Mouse (Mus musculus) limb, embryonic 12.5 days (tissue): ENCODE measurements around the gene Cdc34. TPM values are rescaled to one million over a fixed set of nuclear protein-coding genes. Genes with fewer than 3 reads are reported as not detected.

ENCODE experiments used
- ATAC-seq: fragments of 200-750 bp; cut with Nextera tagmentation; 2 replicates; pipeline ENCODE4 v1.8.0; 2017; ENCODE audit warnings: low read depth, moderate TSS enrichment; ENCODE audit not compliant: insufficient number of reproducible peaks, insufficient read depth, low FRiP score, low TSS enrichment
- H3K27ac ChIP-seq: fragments of 300-500 bp; sonication (generic); 2 replicates; pipeline ENCODE4 v1.5.1; 2016; ENCODE audit warnings: mild to moderate bottlenecking, moderate library complexity
- H3K27me3 ChIP-seq: fragments of 300-500 bp; sonication (generic); 2 replicates; pipeline ENCODE4 v1.6.1; 2016; ENCODE audit warnings: mild to moderate bottlenecking, moderate library complexity
- H3K36me3 ChIP-seq: fragments of 300-500 bp; sonication (generic); 2 replicates; pipeline ENCODE4 v1.6.1; 2016; ENCODE audit warnings: mild to moderate bottlenecking, moderate library complexity
- H3K4me1 ChIP-seq: fragments of 300-500 bp; sonication (generic); replicated peaks from 2 replicates; pipeline ENCODE4 v1.6.1; 2016
- H3K4me2 ChIP-seq: fragments of 300-500 bp; sonication (generic); 2 replicates; pipeline ENCODE4 v1.6.1; 2016; ENCODE audit warnings: mild to moderate bottlenecking, moderate library complexity
- H3K4me3 ChIP-seq: fragments of 300-500 bp; sonication (generic); replicated peaks from 2 replicates; pipeline ENCODE4 v1.5.1; 2016; ENCODE audit warnings: mild to moderate bottlenecking
- H3K9ac ChIP-seq: fragments of 300-500 bp; sonication (generic); replicated peaks from 2 replicates; pipeline ENCODE4 v1.6.1; 2016; ENCODE audit warnings: mild to moderate bottlenecking, moderate library complexity
- H3K9me3 ChIP-seq: fragments of 300-500 bp; sonication (generic); 2 replicates; pipeline ENCODE4 v1.6.1; 2016; ENCODE audit warnings: mild to moderate bottlenecking, moderate library complexity
- WGBS: fragments of 180-500 bp; shearing (Covaris S2); methylation state at CpG from one replicate; pipeline ENCODE4 v1.1.7; 2016; 5-methylcytosine and 5-hydroxymethylcytosine counted together
- polyA plus RNA-seq: library from polyadenylated mRNA; unstranded; fragments of >200 nt; fragmentation: Nextera tagmentation; extraction: Ambion mirVana; gene quantifications from 2 replicates; pipeline ENCODE4 v1.2.1, GENCODE M21; 2016

Cdc34 gene
- polyA plus RNA-seq, 1 experiment from 2014 or later: 149 TPM

- H3K36me3 ChIP-seq: peaks cover 30% of the 10 kb centered on the region
- H3K4me2 ChIP-seq: peak overlapping the region; percentile 82
- H3K9me3 ChIP-seq: no peaks in the 10 kb centered on the region
- no peak overlapping the region for H3K9ac ChIP-seq
- WGBS: 38% methylated on average over 6 of the region's 6 CpGs
- no peak for ATAC-seq
- H3K4me3 ChIP-seq: 0 out of 2 replicates have a peak overlapping the region, but pooled peaks have one; percentile 88
- H3K27me3 ChIP-seq: no peaks in the 10 kb centered on the region
- no peak overlapping the region for H3K27ac ChIP-seq
- H3K4me1 ChIP-seq: peaks cover 17% of the 10 kb centered on the region
Observed at GRCm38 (mm10) chr10:79671396-79672087, 10.5 kb upstream of the Cdc34 start.

- Histone ChIP-seq H3K4me1 (peaks cover 17% of the 10 kb centered on the region), H3K36me3 (peaks cover 35% of the 10 kb centered on the region), H3K27me3 (no peaks in the 10 kb centered on the region), H3K4me2 (no peak overlapping the region), H3K4me3 (no peak overlapping the region), H3K27ac (no peak overlapping the region), H3K9ac (no peak overlapping the region), H3K9me3 (no peaks in the 10 kb centered on the region)
- WGBS: 69% methylated on average over 3 of the region's 3 CpGs
- no peak for ATAC-seq
Observed at GRCm38 (mm10) chr10:79672088-79672455, 9.9 kb upstream of the Cdc34 start.

GRCm38 (mm10) chr10:79673054-79673453 is 8.9 kb upstream of the Cdc34 start:
- no peak for ATAC-seq
- WGBS: 83% methylated on average over 3 of the region's 3 CpGs

GRCm38 (mm10) chr10:79675346-79676035 is 6.5 kb upstream of the Cdc34 start:
- Histone ChIP-seq H3K36me3 (peaks cover 35% of the 10 kb centered on the region), H3K4me2 (no peak overlapping the region), H3K9me3 (no peaks in the 10 kb centered on the region), H3K9ac (no peak overlapping the region), H3K4me1 (peaks cover 12% of the 10 kb centered on the region), H3K4me3 (no peak overlapping the region), H3K27ac (no peak overlapping the region), H3K27me3 (no peaks in the 10 kb centered on the region)
- 61% methylated on average over 44 of the region's 44 CpGs for WGBS
- ATAC-seq: no peak

More at GRCm38 (mm10) chr10:79673054-79673453, 8.9 kb upstream of the Cdc34 start:
- H3K4me1 ChIP-seq: peaks cover 17% of the 10 kb centered on the region
- no peak overlapping the region for H3K4me2 ChIP-seq
- H3K9me3 ChIP-seq: no peaks in the 10 kb centered on the region
- no peak overlapping the region for H3K9ac ChIP-seq
- H3K4me3 ChIP-seq: no peak overlapping the region
- H3K27me3 ChIP-seq: no peaks in the 10 kb centered on the region
- no peak overlapping the region for H3K27ac ChIP-seq
- peaks cover 35% of the 10 kb centered on the region for H3K36me3 ChIP-seq

- H3K27me3 ChIP-seq: no peaks in the 10 kb centered on the region
- 36% methylated on average over 11 of the region's 11 CpGs for WGBS
- peak overlapping the region; percentile 95 for H3K4me2 ChIP-seq
- no peaks in the 10 kb centered on the region for H3K9me3 ChIP-seq
- H3K36me3 ChIP-seq: peaks cover 30% of the 10 kb centered on the region
- ATAC-seq: peak; percentile 21
- H3K4me3 ChIP-seq: peak overlapping the region; percentile 90
- peak overlapping the region; percentile 83 for H3K27ac ChIP-seq
- H3K9ac ChIP-seq: peak overlapping the region; percentile 44
- peaks cover 20% of the 10 kb centered on the region for H3K4me1 ChIP-seq
Observed at GRCm38 (mm10) chr10:79680606-79681495, 1.1 kb upstream of the Cdc34 start.

- H3K27ac ChIP-seq: peak overlapping the region; percentile 62
- WGBS: 1% methylated on average over 10 of the region's 10 CpGs
- peak overlapping the region; percentile 89 for H3K9ac ChIP-seq
- H3K27me3 ChIP-seq: no peaks in the 10 kb centered on the region
- ATAC-seq: 0 out of 2 replicates have a peak, but pooled peaks have one; percentile 1
- peak overlapping the region; percentile 95 for H3K4me2 ChIP-seq
- H3K36me3 ChIP-seq: peaks cover 36% of the 10 kb centered on the region
- no peaks in the 10 kb centered on the region for H3K9me3 ChIP-seq
- peak overlapping the region; percentile 90 for H3K4me3 ChIP-seq
- peaks cover 20% of the 10 kb centered on the region for H3K4me1 ChIP-seq
Observed at GRCm38 (mm10) chr10:79682551-79682915, 538 bp downstream of the Cdc34 start.

- Histone ChIP-seq H3K4me3 (peak overlapping the region; percentile 90), H3K36me3 (peaks cover 41% of the 10 kb centered on the region), H3K9ac (peak overlapping the region; percentile 89), H3K4me1 (peaks cover 20% of the 10 kb centered on the region), H3K4me2 (peak overlapping the region; percentile 95), H3K27ac (peak overlapping the region; percentile 62; the same call in 1 of the 2 replicates), H3K27me3 (no peaks in the 10 kb centered on the region), H3K9me3 (no peaks in the 10 kb centered on the region)
- WGBS: 5% methylated on average over 10 of the region's 10 CpGs
- no peak for ATAC-seq
Observed at GRCm38 (mm10) chr10:79682916-79683582, 1.1 kb downstream of the Cdc34 start.

- H3K36me3 ChIP-seq: peaks cover 50% of the 10 kb centered on the region
- H3K4me2 ChIP-seq: peak overlapping the region; percentile 95
- H3K9ac ChIP-seq: peak overlapping the region; percentile 89; the same call in 1 of the 2 replicates
- H3K4me1 ChIP-seq: peaks cover 20% of the 10 kb centered on the region
- no peaks in the 10 kb centered on the region for H3K27me3 ChIP-seq
- 89% methylated on average over 6 of the region's 6 CpGs for WGBS
- no peak for ATAC-seq
- no peak overlapping the region for H3K27ac ChIP-seq
- no peaks in the 10 kb centered on the region for H3K9me3 ChIP-seq
- peak overlapping the region; percentile 90 for H3K4me3 ChIP-seq
Observed at GRCm38 (mm10) chr10:79683726-79684640, 2.0 kb downstream of the Cdc34 start.

- Histone ChIP-seq H3K27me3 (no peaks in the 10 kb centered on the region), H3K4me2 (no peak overlapping the region), H3K9me3 (no peaks in the 10 kb centered on the region), H3K4me1 (peaks cover 20% of the 10 kb centered on the region), H3K9ac (no peak overlapping the region), H3K4me3 (no peak overlapping the region), H3K27ac (no peak overlapping the region), H3K36me3 (peaks cover 59% of the 10 kb centered on the region)
- no peak for ATAC-seq
- WGBS: 94% methylated on average over 25 of the region's 25 CpGs
Observed at GRCm38 (mm10) chr10:79684770-79685600, 3.0 kb downstream of the Cdc34 start.
